Mouse (Mus musculus): ENCODE measurements at regions not wholly inside any gene's neighbourhood (a gene's known extent, or its start where the extent isn't known, plus 50 kb on each side); places are given as distances from the start of the nearest gene placed in this dataset.

DNA sequence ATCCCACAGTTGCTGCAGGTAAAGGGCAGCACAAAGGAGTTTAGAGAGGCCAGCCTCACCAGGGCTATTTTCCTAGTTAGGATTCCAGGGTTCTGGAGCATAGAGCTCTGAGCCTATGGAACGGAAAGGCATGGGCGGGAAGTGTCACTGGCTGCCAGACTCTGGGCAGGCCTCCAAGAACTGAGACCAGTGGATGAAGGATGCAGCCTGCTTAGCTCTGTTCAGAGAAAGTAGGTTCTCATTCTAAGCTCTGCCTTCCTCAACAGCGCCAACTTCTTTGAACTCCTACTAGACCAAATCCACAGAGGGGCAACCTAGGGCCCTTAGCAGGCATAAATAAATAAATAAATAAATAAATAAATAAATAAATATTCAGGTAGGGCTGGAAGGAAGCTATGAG is 80.1 kb upstream of the Foxq1 start:
- TF ChIP-seq HCFC1 (IDR thresholded peaks at IDR 0.05; ENCODE audit: low read depth, low read length) (no peak), ZNF384 (IDR thresholded peaks at IDR 0.05; ENCODE audit: low read depth, low read length) (no peak), CTCF (IDR thresholded peaks at IDR 0.05 in 2 of 3, conservative IDR thresholded peaks at IDR 0.05 in 1 of 3; ENCODE audit: control insufficient read depth in 1 of 3, insufficient read depth in 1 of 3, low read depth in 2 of 3, low read length in 3 of 3, poor library complexity in 1 of 3, severe bottlenecking in 1 of 3) (no peak), TAL1 (IDR thresholded peaks at IDR 0.05; ENCODE audit: low read length) (no peak), CHD1 (IDR thresholded peaks at IDR 0.05; ENCODE audit: low read depth, low read length) (no peak), SMC3 (IDR thresholded peaks at IDR 0.05; ENCODE audit: low read depth, low read length) (no peak), USF2 (IDR thresholded peaks at IDR 0.05; ENCODE audit: borderline replicate concordance in 1 of 2, insufficient read depth in 1 of 2, low read depth in 1 of 2, low read length in 2 of 2) (no peak), ZC3H11A (IDR thresholded peaks at IDR 0.05; ENCODE audit: low read depth, low read length) (no peak), GATA1 (IDR thresholded peaks at IDR 0.05; ENCODE audit: low read depth, low read length) (no peak), ZKSCAN1 (IDR thresholded peaks at IDR 0.05; ENCODE audit: low read depth, low read length) (no peak), USF1 (IDR thresholded peaks at IDR 0.05; ENCODE audit: low read depth, low read length) (no peak), MAX (IDR thresholded peaks at IDR 0.05; ENCODE audit: low read length) (no peak), POLR2AphosphoS5 (IDR thresholded peaks at IDR 0.05; ENCODE audit: borderline replicate concordance, low read depth, low read length) (no peak), E2F4 (IDR thresholded peaks at IDR 0.05; ENCODE audit: borderline replicate concordance, low read depth, low read length) (no peak), POLR2A (IDR thresholded peaks at IDR 0.05; ENCODE audit: control insufficient read depth in 1 of 2, insufficient read depth in 1 of 2, low read depth in 1 of 2, low read length in 2 of 2, poor library complexity in 1 of 2) (no peak), EP300 (IDR thresholded peaks at IDR 0.05; ENCODE audit: low read depth in 1 of 2, low read length in 2 of 2) (no peak), ETS1 (IDR thresholded peaks at IDR 0.05; ENCODE audit: low read depth, low read length) (no peak)
- no peak for DNase-seq (ENCODE audit: low read depth, low spot score)
- Histone ChIP-seq H3K36me3 (ENCODE audit: control insufficient read depth in 1 of 2, insufficient read depth in 2 of 2, low read length in 2 of 2) (no peaks in the 10 kb centered on the region), H3K4me3 (ENCODE audit: control insufficient read depth in 1 of 2, insufficient read depth in 1 of 2, low read depth in 2 of 2, low read length in 2 of 2) (no peak overlapping the region), H3K9me3 (replicated peaks; ENCODE audit: insufficient read depth, low read length) (no peaks in the 10 kb centered on the region), H3K79me2 (ENCODE audit: control insufficient read depth, insufficient read depth, low read length, poor library complexity) (no peaks in the 10 kb centered on the region), H3K27ac (ENCODE audit: control insufficient read depth, low read depth, low read length) (no peak overlapping the region), H3K9ac (ENCODE audit: control insufficient read depth, low read depth, low read length, poor library complexity, severe bottlenecking) (no peak overlapping the region), H3K4me1 (ENCODE audit: control insufficient read depth in 1 of 2, insufficient read depth in 2 of 2, low read length in 2 of 2) (no peaks in the 10 kb centered on the region), H3K27me3 (ENCODE audit: control insufficient read depth in 1 of 2, insufficient read depth in 2 of 2, low read length in 2 of 2) (no peaks in the 10 kb centered on the region)

DNA sequence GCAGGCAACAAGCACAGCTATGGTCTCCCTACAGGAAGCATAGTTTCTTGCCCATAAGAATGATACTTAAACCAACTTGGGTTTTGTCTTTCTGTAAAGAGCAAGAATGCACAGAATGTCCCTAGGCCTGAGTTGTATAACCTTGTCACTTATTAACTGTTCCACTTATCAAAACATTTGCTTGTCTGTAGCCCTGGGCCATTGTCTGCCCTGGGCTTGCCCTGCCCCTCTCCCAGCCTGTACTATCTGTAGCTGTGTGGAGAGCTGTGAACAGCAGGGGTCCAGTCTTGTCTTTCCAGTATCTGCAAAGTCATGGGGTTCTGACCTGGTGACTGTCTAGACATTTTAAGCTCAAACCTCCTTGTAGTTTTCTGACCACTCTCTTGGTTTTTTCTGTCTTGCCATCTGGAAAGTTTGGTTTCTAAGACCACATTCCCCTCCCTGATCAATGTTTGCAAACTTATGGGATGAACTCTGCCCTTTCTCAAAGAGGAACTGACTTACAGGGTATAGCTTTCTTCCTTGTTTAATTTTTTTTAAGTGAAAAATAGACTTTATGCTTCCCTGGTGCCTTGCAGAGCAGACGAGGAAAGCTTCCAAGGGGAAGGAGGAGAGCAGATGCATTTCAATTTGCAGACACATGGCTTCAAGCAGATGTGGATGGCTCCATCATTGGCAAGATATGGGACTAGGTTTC is 78.6 kb upstream of the Foxq1 start:
- H3K36me3 ChIP-seq (ENCODE audit: control insufficient read depth in 1 of 2, insufficient read depth in 2 of 2, low read length in 2 of 2), result no peaks in the 10 kb centered on the region
- no peak overlapping the region for H3K9ac ChIP-seq (ENCODE audit: control insufficient read depth, low read depth, low read length, poor library complexity, severe bottlenecking)
- TF ChIP-seq EP300 (IDR thresholded peaks at IDR 0.05; ENCODE audit: low read depth in 1 of 2, low read length in 2 of 2), result no peak
- TF ChIP-seq ZKSCAN1 (IDR thresholded peaks at IDR 0.05; ENCODE audit: low read depth, low read length), result no peak
- no peak for TF ChIP-seq GABPA (IDR thresholded peaks at IDR 0.05; ENCODE audit: low read depth, low read length)
- no peak for TF ChIP-seq CTCF (IDR thresholded peaks at IDR 0.05 in 2 of 3, conservative IDR thresholded peaks at IDR 0.05 in 1 of 3; ENCODE audit: control insufficient read depth in 1 of 3, insufficient read depth in 1 of 3, low read depth in 2 of 3, low read length in 3 of 3, poor library complexity in 1 of 3, severe bottlenecking in 1 of 3)
- no peak for TF ChIP-seq KAT2A (conservative IDR thresholded peaks at IDR 0.05; ENCODE audit: low read depth, low read length)
- TF ChIP-seq JUND (IDR thresholded peaks at IDR 0.05; ENCODE audit: low read depth, low read length), result no peak
- TF ChIP-seq TAL1 (IDR thresholded peaks at IDR 0.05; ENCODE audit: low read length), result no peak
- no peak for TF ChIP-seq RAD21 (IDR thresholded peaks at IDR 0.05; ENCODE audit: low read depth, low read length)
- TF ChIP-seq POLR2AphosphoS2 (IDR thresholded peaks at IDR 0.05; ENCODE audit: low read length), result no peak
- no peak overlapping the region for H3K27ac ChIP-seq (ENCODE audit: control insufficient read depth, low read depth, low read length)
- no peaks in the 10 kb centered on the region for H3K4me1 ChIP-seq (ENCODE audit: control insufficient read depth in 1 of 2, insufficient read depth in 2 of 2, low read length in 2 of 2)
- DNase-seq (ENCODE audit: low read depth, low spot score), result no peak
- no peaks in the 10 kb centered on the region for H3K9me3 ChIP-seq (replicated peaks; ENCODE audit: insufficient read depth, low read length)
- H3K27me3 ChIP-seq (ENCODE audit: control insufficient read depth in 1 of 2, insufficient read depth in 2 of 2, low read length in 2 of 2), result no peaks in the 10 kb centered on the region
- no peaks in the 10 kb centered on the region for H3K79me2 ChIP-seq (ENCODE audit: control insufficient read depth, insufficient read depth, low read length, poor library complexity)
- no peak overlapping the region for H3K4me3 ChIP-seq (ENCODE audit: control insufficient read depth in 1 of 2, insufficient read depth in 1 of 2, low read depth in 2 of 2, low read length in 2 of 2)
